Mouse (Mus musculus) effector memory CD4-positive, alpha-beta T cell, adult 5 months (primary cell): ENCODE data around the gene Erfe. TPM values are rescaled to one million over a fixed set of nuclear protein-coding genes. Genes with fewer than 3 reads are reported as not detected.

Experiments used
- polyA plus RNA-seq: library from polyadenylated mRNA; unstranded; fragments of 100-300 nt; shearing (Covaris generic); gene quantifications from one replicate; pipeline ENCODE4 v1.2.1, GENCODE M21; 2017

Gene Erfe
- not detected for polyA plus RNA-seq

DNA sequence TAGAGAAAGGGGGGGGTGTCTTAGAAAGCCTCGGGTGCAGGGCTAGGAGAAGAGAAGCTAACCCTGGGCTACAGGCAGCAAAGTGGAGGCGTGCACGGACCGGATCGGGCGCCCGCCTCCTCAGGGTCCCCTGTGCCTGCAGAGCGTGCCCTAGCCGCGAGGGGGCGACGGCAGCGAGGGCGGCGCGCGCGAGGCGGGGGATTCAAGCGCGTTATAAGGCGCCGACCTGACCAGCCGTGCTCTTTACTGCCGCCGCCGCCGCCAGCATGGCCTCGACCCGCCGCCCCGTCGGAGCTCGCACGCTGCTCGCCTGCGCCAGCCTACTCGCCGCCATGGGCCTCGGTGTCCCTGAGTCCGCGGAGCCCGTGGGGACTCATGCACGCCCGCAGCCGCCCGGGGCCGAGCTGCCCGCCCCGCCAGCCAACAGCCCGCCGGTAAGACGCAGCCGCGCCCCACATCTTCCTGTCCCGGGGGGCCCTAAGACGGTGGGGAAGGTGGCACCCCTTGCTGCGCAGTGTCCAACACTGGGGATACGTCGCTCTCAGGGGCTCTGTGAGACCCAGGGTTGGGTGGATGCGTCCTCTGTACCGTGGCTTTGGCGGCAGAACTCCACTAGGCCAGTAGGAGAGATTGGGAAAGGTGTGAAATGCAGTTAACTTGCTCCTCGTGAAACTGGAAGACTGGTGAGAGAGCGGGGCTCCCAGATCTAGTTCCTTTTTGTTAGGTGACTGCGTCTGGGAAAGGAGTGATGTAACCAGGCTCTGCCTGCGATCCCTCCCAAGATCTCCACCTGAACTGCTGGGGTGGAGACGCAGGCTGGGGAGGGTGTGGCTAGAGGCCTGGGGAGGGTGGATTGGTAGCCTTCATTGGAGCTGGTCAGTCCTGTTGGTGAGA is at the start of gene Erfe:
Gene Erfe (plus strand): TSS at position 216 of the 894 bp plus-strand sequence.

GRCm38 (mm10) chr1:91321760-91322438 is 44.3 kb upstream of the Erfe start, which contains the start of gene Espnl:
Gene Espnl, plus strand, starts transcription at chr1:91322075.

DNA sequence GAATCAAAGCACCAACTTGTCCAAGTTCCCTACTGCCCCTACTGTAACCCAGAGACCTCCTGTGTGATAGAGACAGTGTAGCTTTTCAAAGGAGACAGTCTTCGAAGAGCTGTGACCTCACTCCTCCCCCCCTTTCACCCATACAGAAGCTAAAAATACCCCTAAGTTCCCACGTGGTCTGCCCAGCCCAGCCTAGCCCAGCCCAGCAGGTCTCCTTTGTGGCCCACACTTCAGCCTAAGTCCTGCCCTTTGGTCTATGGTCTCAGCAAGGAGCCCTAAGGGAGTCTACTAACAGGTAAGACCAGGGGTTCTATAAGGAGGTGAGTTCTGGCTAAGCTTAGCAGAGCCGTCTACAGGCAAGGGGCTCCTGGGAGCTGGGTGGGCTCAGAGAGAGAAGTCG is 15.4 kb upstream of the Erfe start, which contains the start of gene Klhl30:
Gene Klhl30 (plus strand): TSS at position 176 of the 400 bp plus-strand sequence.

GRCm38 (mm10) chr1:91398260-91399062 is 32.2 kb downstream of the Erfe start, which contains the start of gene Ilkap:
Gene Ilkap, minus strand, starts transcription at chr1:91398815.

GRCm38 (mm10) chr1:91413898-91414594 is 47.8 kb downstream of the Erfe start, which contains the start of gene Hes6:
Gene Hes6, minus strand, starts transcription at chr1:91414038.

Other genes with a start within 250 kb of the Erfe start
- gene Rbm44, start 221.3 kb upstream of the Erfe start, polyA plus RNA-seq: 0.20 TPM
- gene Ramp1, start 186.6 kb upstream of the Erfe start, polyA plus RNA-seq: 10.5 TPM
- 53.2 TPM for gene Ube2f, start 116.1 kb upstream of the Erfe start, polyA plus RNA-seq
- gene Scly, start 68.1 kb upstream of the Erfe start, polyA plus RNA-seq: 20.5 TPM
- not detected for gene Espnl, start 44.4 kb upstream of the Erfe start, polyA plus RNA-seq
- gene Klhl30, start 15.4 kb upstream of the Erfe start, polyA plus RNA-seq: not detected
- 90.1 TPM for gene Ilkap, start 32.4 kb downstream of the Erfe start, polyA plus RNA-seq
- 14.9 TPM for gene Hes6, start 47.6 kb downstream of the Erfe start, polyA plus RNA-seq
- gene Per2, start 92.9 kb downstream of the Erfe start, polyA plus RNA-seq: 6.8 TPM
- 3.5 TPM for gene Traf3ip1, start 128.2 kb downstream of the Erfe start, polyA plus RNA-seq
- 7.1 TPM for gene Asb1, start 174.1 kb downstream of the Erfe start, polyA plus RNA-seq